Mouse (Mus musculus) embryonic facial prominence, embryonic 14.5 days (tissue): ENCODE measurements around the gene Myo9b. TPM values are rescaled to one million over a fixed set of nuclear protein-coding genes. Genes with fewer than 3 reads are reported as not detected.
"Not testable (repeated sequence)": the region's sequence is repeated elsewhere in the genome, so short reads cannot be mapped to it uniquely, and the experiment has no call there.

Experiments used
- ATAC-seq: fragments of 200-750 bp; cut with Nextera tagmentation; 2 replicates; pipeline ENCODE4 v1.8.0; 2017; ENCODE audit warnings: low read depth, moderate number of reproducible peaks, moderate TSS enrichment
- DNase-seq: peaks from one replicate; pipeline ENCODE4 v3.0.0-alpha.2; 2015; ENCODE audit warnings: low spot score
- H3K27ac ChIP-seq: fragments of 300-500 bp; sonication (generic); replicated peaks from 2 replicates; pipeline ENCODE4 v1.5.1; 2014; ENCODE audit warnings: low read depth, mild to moderate bottlenecking, low read length, moderate library complexity
- H3K27me3 ChIP-seq: fragments of 300-500 bp; sonication (generic); replicated peaks from 2 replicates; pipeline ENCODE4 v1.6.1; 2014; ENCODE audit warnings: low read length; ENCODE audit not compliant: control insufficient read depth, insufficient read depth
- H3K36me3 ChIP-seq: fragments of 300-500 bp; sonication (generic); 2 replicates; pipeline ENCODE4 v1.6.1; 2014; ENCODE audit warnings: low read length, mixed read lengths; ENCODE audit not compliant: control insufficient read depth, insufficient read depth
- H3K4me1 ChIP-seq: fragments of 300-500 bp; sonication (generic); 2 replicates; pipeline ENCODE4 v1.6.1; 2014; ENCODE audit warnings: antibody characterized with exemption, low read length; ENCODE audit not compliant: control insufficient read depth, insufficient read depth
- H3K4me2 ChIP-seq: fragments of 300-500 bp; sonication (generic); 2 replicates; pipeline ENCODE4 v1.6.1; 2014; ENCODE audit warnings: low read depth, mild to moderate bottlenecking, low read length, moderate library complexity, mixed read lengths
- H3K4me3 ChIP-seq: fragments of 300-500 bp; sonication (generic); 2 replicates; pipeline ENCODE4 v1.5.1; 2014; ENCODE audit warnings: low read depth, mild to moderate bottlenecking, low read length
- H3K9ac ChIP-seq: fragments of 300-500 bp; sonication (generic); 2 replicates; pipeline ENCODE4 v1.6.1; 2014; ENCODE audit warnings: low read depth, mild to moderate bottlenecking, low read length, moderate library complexity, mixed read lengths
- H3K9me3 ChIP-seq: fragments of 300-500 bp; sonication (generic); 2 replicates; pipeline ENCODE4 v1.6.1; 2016; ENCODE audit warnings: low read length; ENCODE audit not compliant: control insufficient read depth
- WGBS: fragments of 180-500 bp; shearing (Covaris S2); extraction: QIAGEN DNeasy Blood & Tissue Kit; methylation state at CpG from one replicate; pipeline ENCODE4 v1.1.7; 2014; 5-methylcytosine and 5-hydroxymethylcytosine counted together
- polyA plus RNA-seq: library from polyadenylated mRNA; unstranded; fragments of >200 nt; fragmentation: Nextera tagmentation; extraction: Ambion mirVana; gene quantifications from 2 replicates; pipeline ENCODE4 v1.2.1, GENCODE M21; 2014

Myo9b gene
- polyA plus RNA-seq, 1 experiment from 2014 or later: 24.1 TPM

GRCm38 (mm10) chr8:71271630-71272029, 884 bp upstream of the Myo9b start:
- ATAC-seq: no peak
- 22% methylated on average over 5 of the region's 5 CpGs for WGBS
- H3K27ac ChIP-seq: peak overlapping the region; percentile 40

GRCm38 (mm10) chr8:71273151-71273510, 617 bp downstream of the Myo9b start:
- Histone ChIP-seq H3K27ac (peak overlapping the region; percentile 87), H3K27me3 (no peaks in the 10 kb centered on the region), H3K36me3 (no peaks in the 10 kb centered on the region), H3K9ac (peak overlapping the region; percentile 83), H3K4me3 (peak overlapping the region; percentile 82), H3K4me1 (peaks cover 17% of the 10 kb centered on the region), H3K4me2 (peak overlapping the region; percentile 82), H3K9me3 (no peaks in the 10 kb centered on the region)
- WGBS: 0% methylated on average over 14 of the region's 14 CpGs
- ATAC-seq: peak; percentile 1; the same call in 1 of the 2 replicates
- peak; percentile 53 for DNase-seq

More at GRCm38 (mm10) chr8:71271630-71272029, 884 bp upstream of the Myo9b start:
- Histone ChIP-seq H3K4me2 (peak overlapping the region; percentile 82), H3K4me1 (peaks cover 17% of the 10 kb centered on the region), H3K27me3 (no peaks in the 10 kb centered on the region), H3K4me3 (peak overlapping the region; percentile 82), H3K9ac (peak overlapping the region; percentile 63), H3K36me3 (no peaks in the 10 kb centered on the region), H3K9me3 (no peaks in the 10 kb centered on the region)
- DNase-seq: no peak

GRCm38 (mm10) chr8:71274478-71274877, 2.0 kb downstream of the Myo9b start:
- no peak overlapping the region for H3K27ac ChIP-seq
- ATAC-seq: no peak
- no peaks in the 10 kb centered on the region for H3K36me3 ChIP-seq
- no peaks in the 10 kb centered on the region for H3K27me3 ChIP-seq
- no peak overlapping the region for H3K4me3 ChIP-seq
- H3K4me1 ChIP-seq: peaks cover 17% of the 10 kb centered on the region
- no peak for DNase-seq
- H3K9ac ChIP-seq: 0 out of 2 replicates have a peak overlapping the region, but pooled peaks have one; percentile 83
- H3K9me3 ChIP-seq: no peaks in the 10 kb centered on the region
- H3K4me2 ChIP-seq: no peak overlapping the region

GRCm38 (mm10) chr8:71276166-71276565, 3.7 kb downstream of the Myo9b start:
- 85% methylated on average over 3 of the region's 3 CpGs for WGBS
- Histone ChIP-seq H3K36me3 (no peaks in the 10 kb centered on the region), H3K4me1 (peaks cover 17% of the 10 kb centered on the region), H3K27ac (no peak overlapping the region), H3K4me2 (no peak overlapping the region), H3K4me3 (no peak overlapping the region), H3K27me3 (no peaks in the 10 kb centered on the region), H3K9ac (no peak overlapping the region), H3K9me3 (no peaks in the 10 kb centered on the region)
- ATAC-seq: no peak
- DNase-seq: no peak

GRCm38 (mm10) chr8:71279409-71279808, 6.9 kb downstream of the Myo9b start:
- not testable (repeated sequence) for ATAC-seq, H3K27me3 ChIP-seq, H3K27ac ChIP-seq, H3K4me2 ChIP-seq, H3K9ac ChIP-seq, H3K36me3 ChIP-seq, DNase-seq, H3K4me1 ChIP-seq, H3K4me3 ChIP-seq, H3K9me3 ChIP-seq
- 85% methylated on average over 1 of the region's 1 CpGs for WGBS

- H3K4me2 ChIP-seq, H3K36me3 ChIP-seq, H3K4me1 ChIP-seq, ATAC-seq, H3K4me3 ChIP-seq, H3K9me3 ChIP-seq, H3K27me3 ChIP-seq, H3K9ac ChIP-seq, DNase-seq: not testable (repeated sequence)
- peak overlapping the region; percentile 35 for H3K27ac ChIP-seq
- 50% methylated on average over 1 of the region's 1 CpGs for WGBS
Measured at GRCm38 (mm10) chr8:71281731-71282130, 9.2 kb downstream of the Myo9b start.

GRCm38 (mm10) chr8:71282621-71283020, 10.1 kb downstream of the Myo9b start:
- Histone ChIP-seq H3K36me3 (no peaks in the 10 kb centered on the region), H3K27ac (no peak overlapping the region; the same call in 1 of the 2 replicates), H3K4me3 (no peak overlapping the region), H3K27me3 (no peaks in the 10 kb centered on the region), H3K4me1 (peaks cover 3% of the 10 kb centered on the region; the same call in 1 of the 2 replicates), H3K9me3 (no peaks in the 10 kb centered on the region), H3K4me2 (no peak overlapping the region), H3K9ac (no peak overlapping the region)
- ATAC-seq (peak; percentile 47; the same call in 1 of the 2 replicates), DNase-seq (peak; percentile 69)
- 53% methylated on average over 5 of the region's 5 CpGs for WGBS

GRCm38 (mm10) chr8:71286223-71286622, 13.7 kb downstream of the Myo9b start:
- 67% methylated on average over 2 of the region's 2 CpGs for WGBS
- H3K9ac ChIP-seq, H3K9me3 ChIP-seq, H3K4me3 ChIP-seq, ATAC-seq, H3K27me3 ChIP-seq, H3K27ac ChIP-seq, H3K4me2 ChIP-seq, DNase-seq, H3K4me1 ChIP-seq: not testable (repeated sequence)
- H3K36me3 ChIP-seq: peaks cover 25% of the 10 kb centered on the region

GRCm38 (mm10) chr8:71288441-71288949, 16.0 kb downstream of the Myo9b start:
- Histone ChIP-seq H3K9me3 (no peaks in the 10 kb centered on the region), H3K4me2 (no peak overlapping the region), H3K4me3 (no peak overlapping the region), H3K27me3 (no peaks in the 10 kb centered on the region), H3K27ac (no peak overlapping the region), H3K36me3 (peaks cover 31% of the 10 kb centered on the region), H3K4me1 (no peaks in the 10 kb centered on the region), H3K9ac (no peak overlapping the region)
- DNase-seq (no peak), ATAC-seq (no peak)
- 47% methylated on average over 3 of the region's 3 CpGs for WGBS
